In the genomic region with DNA sequence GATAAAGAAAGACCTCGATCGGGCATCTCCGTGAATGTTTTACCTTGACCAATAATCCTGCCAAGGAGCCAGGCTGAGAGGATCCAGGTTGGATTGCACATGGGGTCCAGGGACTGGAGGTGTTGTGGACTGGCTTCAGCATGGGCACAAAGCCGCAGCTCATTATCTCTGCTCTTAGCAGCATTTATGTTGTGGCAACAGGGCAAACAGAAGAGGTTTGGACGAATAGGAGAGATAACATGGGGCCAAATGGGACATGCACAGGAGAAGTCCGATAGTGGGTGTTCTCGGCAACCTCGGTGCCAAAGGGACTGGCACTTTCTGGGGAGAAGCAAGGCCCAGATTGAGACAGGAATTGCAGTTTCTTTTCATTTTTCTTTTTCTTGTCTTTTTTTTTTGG, we compare ENCODE assay signal across 23 mouse cellular contexts.
DNase-seq lines count a peak whose midpoint lies in the region; ATAC-seq and TF ChIP-seq lines count a peak whose summit lies in the region.
"Had no signal": no experiment of that assay in that cellular context is flagged by ENCODE, and none has a peak within 500 bp of the region (broad histone marks: within the 10 kb centered on the region; RNA-seq: fewer than 3 reads in every experiment).

No protein-coding gene starts in this region.

- H3K4me3 ChIP-seq in heart, embryonic 12.5 days: no peak overlapping the region
- H3K4me3 ChIP-seq in stomach, embryonic 16.5 days (replicated peaks; ENCODE audit: low read length): no peak overlapping the region
- no peak overlapping the region for H3K4me3 ChIP-seq in stomach, postnatal 0 days (ENCODE audit: low read depth, low read length)
- H3K4me3 ChIP-seq in gastrocnemius, adult 2 months: no peak overlapping the region
- H3K4me3 ChIP-seq: embryonic facial prominence, embryonic 13.5 days; forebrain, embryonic 12.5 days; hindbrain, embryonic 13.5 days; intestine, embryonic 15.5 days had no signal

- no peak for TF ChIP-seq EP300 in stomach, postnatal 0 days (optimal IDR thresholded peaks at IDR 0.05)

- H3K9me3 ChIP-seq in heart, embryonic 12.5 days (replicated peaks): no peaks in the 10 kb centered on the region
- H3K9me3 ChIP-seq in stomach, embryonic 16.5 days (replicated peaks; ENCODE audit: control insufficient read depth, low read length): no peaks in the 10 kb centered on the region
- no peaks in the 10 kb centered on the region for H3K9me3 ChIP-seq in stomach, postnatal 0 days (ENCODE audit: control insufficient read depth, low read length)
- H3K9me3 ChIP-seq: embryonic facial prominence, embryonic 13.5 days; forebrain, embryonic 12.5 days; G1E; hindbrain, embryonic 13.5 days; intestine, embryonic 15.5 days had no signal

- H3K9ac ChIP-seq in heart, embryonic 12.5 days: no peak overlapping the region
- no peak overlapping the region for H3K9ac ChIP-seq in stomach, embryonic 16.5 days (ENCODE audit: low read length)
- H3K9ac ChIP-seq in stomach, postnatal 0 days (ENCODE audit: low read length): no peak overlapping the region
- H3K9ac ChIP-seq: embryonic facial prominence, embryonic 13.5 days; forebrain, embryonic 12.5 days; hindbrain, embryonic 13.5 days; intestine, embryonic 15.5 days had no signal

- peak; percentile 97 for DNase-seq in heart, adult 11 months
- DNase-seq in stomach, postnatal 0 days (ENCODE audit: low spot score): no peak
- peak; percentile 64 to 78 for DNase-seq in heart, postnatal 10 days
- DNase-seq in heart, postnatal 4 days: peak; percentile 56
- no peak for DNase-seq in adrenal gland, adult (ENCODE audit: inconsistent age in 2 of 2, low spot score in 1 of 2)
- no peak for DNase-seq in gastrocnemius, adult 2 months
- DNase-seq: adrenal gland, postnatal 14 days; B cell, adult 2 months; cerebellum, adult 11-12 months; cerebellum, adult 9-11 months; cerebellum, postnatal 36 days; gastrocnemius, postnatal 25 days; kidney, adult 2 months had no signal

- intact Hi-C loops in heart, postnatal 10 days (cut with DNase I): no loop called here
- intact Hi-C loops in gastrocnemius, adult 2 months (cut with DNase I): no loop called here

- TF ChIP-seq CTCF in stomach, postnatal 0 days (IDR thresholded peaks at IDR 0.05; ENCODE audit: low read depth): no peak
- TF ChIP-seq CTCF in gastrocnemius, adult 2 months (IDR thresholded peaks at IDR 0.05): no peak

- no peaks in the 10 kb centered on the region for H3K27me3 ChIP-seq in heart, embryonic 12.5 days (replicated peaks)
- H3K27me3 ChIP-seq in stomach, embryonic 16.5 days (ENCODE audit: control insufficient read depth, insufficient read depth, low read length): no peaks in the 10 kb centered on the region
- H3K27me3 ChIP-seq in stomach, postnatal 0 days (ENCODE audit: control insufficient read depth, insufficient read depth, low read length): no peaks in the 10 kb centered on the region
- H3K27me3 ChIP-seq: embryonic facial prominence, embryonic 13.5 days; forebrain, embryonic 12.5 days; hindbrain, embryonic 13.5 days; intestine, embryonic 15.5 days had no signal

- WGBS in heart, embryonic 12.5 days: 51% methylated on average over 8 of the region's 8 CpGs
- WGBS in stomach, embryonic 16.5 days: 83% methylated on average over 8 of the region's 8 CpGs
- 81% methylated on average over 8 of the region's 8 CpGs for WGBS in stomach, postnatal 0 days

- H3K36me3 ChIP-seq in heart, embryonic 12.5 days: no peaks in the 10 kb centered on the region
- no peaks in the 10 kb centered on the region for H3K36me3 ChIP-seq in stomach, embryonic 16.5 days (ENCODE audit: control insufficient read depth, insufficient read depth, low read length)
- no peaks in the 10 kb centered on the region for H3K36me3 ChIP-seq in stomach, postnatal 0 days (ENCODE audit: control insufficient read depth, insufficient read depth, low read length)
- H3K36me3 ChIP-seq: embryonic facial prominence, embryonic 13.5 days; forebrain, embryonic 12.5 days; G1E; hindbrain, embryonic 13.5 days; intestine, embryonic 15.5 days had no signal

- H3K4me1 ChIP-seq in heart, embryonic 12.5 days (replicated peaks): peaks cover 16% of the 10 kb centered on the region
- H3K4me1 ChIP-seq in stomach, embryonic 16.5 days (ENCODE audit: control insufficient read depth, insufficient read depth, low read length): peaks cover 7% of the 10 kb centered on the region; the same call in 1 of the 2 replicates
- no peaks in the 10 kb centered on the region; the same call in 1 of the 2 replicates for H3K4me1 ChIP-seq in stomach, postnatal 0 days (replicated peaks; ENCODE audit: control insufficient read depth, insufficient read depth)
- H3K4me1 ChIP-seq: intestine, embryonic 15.5 days had no signal

- no peak overlapping the region for H3K4me2 ChIP-seq in heart, embryonic 12.5 days
- no peak overlapping the region for H3K4me2 ChIP-seq in stomach, embryonic 16.5 days (ENCODE audit: low read depth, low read length)
- H3K4me2 ChIP-seq in stomach, postnatal 0 days (replicated peaks; ENCODE audit: low read depth): no peak overlapping the region
- H3K4me2 ChIP-seq: embryonic facial prominence, embryonic 13.5 days; forebrain, embryonic 12.5 days; hindbrain, embryonic 13.5 days; intestine, embryonic 15.5 days had no signal

- no peak overlapping the region for H3K27ac ChIP-seq in heart, embryonic 12.5 days (ENCODE audit: poor library complexity, severe bottlenecking)
- peak overlapping the region; percentile 43 for H3K27ac ChIP-seq in stomach, embryonic 16.5 days (ENCODE audit: low read length)
- H3K27ac ChIP-seq in stomach, postnatal 0 days (replicated peaks): no peak overlapping the region
- H3K27ac ChIP-seq in gastrocnemius, adult 2 months: no peak overlapping the region
- H3K27ac ChIP-seq: embryonic facial prominence, embryonic 13.5 days; forebrain, embryonic 12.5 days; hindbrain, embryonic 13.5 days; hindbrain, postnatal 0 days; intestine, embryonic 15.5 days had no signal

- ATAC-seq in heart, embryonic 12.5 days (ENCODE audit: insufficient number of reproducible peaks, low FRiP score): no peak
- ATAC-seq in stomach, embryonic 16.5 days (ENCODE audit: insufficient read depth, low FRiP score): no peak
- ATAC-seq in stomach, postnatal 0 days (ENCODE audit: low FRiP score, low TSS enrichment): no peak
- ATAC-seq: CD4-positive, CD25-positive, alpha-beta regulatory T cell, adult 4 months; forebrain, embryonic 16.5 days; hindbrain, postnatal 0 days; intestine, embryonic 15.5 days had no signal

Comparison
In these comparisons a context has a peak if more than half of its experiments do, and no peak if none do; other contexts are left out.
1. DNase-seq: peak in heart, adult 11 months (single experiment), heart, postnatal 10 days (2 of 2) and heart, postnatal 4 days (single experiment); none in stomach, postnatal 0 days (single experiment), adrenal gland, adult (0 of 2) and gastrocnemius, adult 2 months (single experiment).